Mouse (Mus musculus): ENCODE measurements around the gene Tgif2.

GRCm38 (mm10) chr2:156857835-156858234 is 18.0 kb downstream of the Tgif2 start, which contains the start of gene 4930518I15Rik:
- TF ChIP-seq USF2 (IDR thresholded peaks at IDR 0.05; ENCODE audit: borderline replicate concordance in 1 of 2, insufficient read depth in 1 of 2, low read depth in 1 of 2, low read length in 2 of 2) (no peak), MEF2A (IDR thresholded peaks at IDR 0.05; ENCODE audit: extremely low read depth, insufficient replicate concordance, low read depth, low read length, poor library complexity, severe bottlenecking) (no peak), POLR2A (IDR thresholded peaks at IDR 0.05; ENCODE audit: control insufficient read depth in 1 of 2, insufficient read depth in 1 of 2, low read depth in 1 of 2, low read length in 2 of 2, poor library complexity in 1 of 2) (no peak), RCOR1 (IDR thresholded peaks at IDR 0.05; ENCODE audit: low read depth, low read length) (no peak), MXI1 (IDR thresholded peaks at IDR 0.05; ENCODE audit: low read depth, low read length) (no peak), NRF1 (IDR thresholded peaks at IDR 0.05; ENCODE audit: insufficient read depth, low read depth, low read length, poor library complexity, severe bottlenecking) (no peak), CTCF (IDR thresholded peaks at IDR 0.05 in 2 of 3, conservative IDR thresholded peaks at IDR 0.05 in 1 of 3; ENCODE audit: control insufficient read depth in 1 of 3, insufficient read depth in 1 of 3, low read depth in 2 of 3, low read length in 3 of 3, poor library complexity in 1 of 3, severe bottlenecking in 1 of 3) (no peak), ELF1 (IDR thresholded peaks at IDR 0.05; ENCODE audit: low read depth, low read length) (no peak)
